Mouse (Mus musculus) limb, embryonic 15.5 days (tissue): Measurements from ENCODE around the gene Prickle2. TPM values are rescaled to one million over a fixed set of nuclear protein-coding genes. Genes with fewer than 3 reads are reported as not detected.

Experiments used
- ATAC-seq: fragments of 200-750 bp; cut with Nextera tagmentation; 2 replicates; pipeline ENCODE4 v1.8.0; 2017; ENCODE audit warnings: low read depth, moderate TSS enrichment; ENCODE audit not compliant: insufficient number of reproducible peaks, low FRiP score, low TSS enrichment
- H3K27ac ChIP-seq: fragments of 300-500 bp; sonication (generic); 2 replicates; pipeline ENCODE4 v1.5.1; 2015; ENCODE audit warnings: moderate library complexity, mild to moderate bottlenecking, inconsistent platforms
- H3K27me3 ChIP-seq: fragments of 300-500 bp; sonication (generic); 2 replicates; pipeline ENCODE4 v1.6.1; 2015; ENCODE audit warnings: inconsistent platforms
- H3K36me3 ChIP-seq: fragments of 300-500 bp; sonication (generic); 2 replicates; pipeline ENCODE4 v1.6.1; 2015; ENCODE audit warnings: inconsistent platforms
- H3K4me1 ChIP-seq: fragments of 300-500 bp; sonication (generic); 2 replicates; pipeline ENCODE4 v1.6.1; 2015; ENCODE audit warnings: inconsistent platforms
- H3K4me2 ChIP-seq: fragments of 300-500 bp; sonication (generic); 2 replicates; pipeline ENCODE4 v1.6.1; 2015; ENCODE audit warnings: mild to moderate bottlenecking, inconsistent platforms
- H3K4me3 ChIP-seq: fragments of 300-500 bp; sonication (generic); 2 replicates; pipeline ENCODE4 v1.5.1; 2015; ENCODE audit warnings: mild to moderate bottlenecking, inconsistent platforms
- H3K9ac ChIP-seq: fragments of 300-500 bp; sonication (generic); 2 replicates; pipeline ENCODE4 v1.6.1; 2015; ENCODE audit warnings: inconsistent platforms
- H3K9me3 ChIP-seq: fragments of 300-500 bp; sonication (generic); 2 replicates; pipeline ENCODE4 v1.6.1; 2016; ENCODE audit warnings: inconsistent platforms
- WGBS: fragments of 180-500 bp; shearing (Covaris S2); methylation state at CpG from one replicate; pipeline ENCODE4 v1.1.7; 2015; 5-methylcytosine and 5-hydroxymethylcytosine counted together
- polyA plus RNA-seq: library from polyadenylated mRNA; unstranded; fragments of >200 nt; fragmentation: Nextera tagmentation; extraction: Ambion mirVana; gene quantifications from 2 replicates; pipeline ENCODE4 v1.2.1, GENCODE M21; 2015

The Prickle2 gene
- polyA plus RNA-seq, 1 experiment from 2014 or later, result 5.8 TPM

DNA sequence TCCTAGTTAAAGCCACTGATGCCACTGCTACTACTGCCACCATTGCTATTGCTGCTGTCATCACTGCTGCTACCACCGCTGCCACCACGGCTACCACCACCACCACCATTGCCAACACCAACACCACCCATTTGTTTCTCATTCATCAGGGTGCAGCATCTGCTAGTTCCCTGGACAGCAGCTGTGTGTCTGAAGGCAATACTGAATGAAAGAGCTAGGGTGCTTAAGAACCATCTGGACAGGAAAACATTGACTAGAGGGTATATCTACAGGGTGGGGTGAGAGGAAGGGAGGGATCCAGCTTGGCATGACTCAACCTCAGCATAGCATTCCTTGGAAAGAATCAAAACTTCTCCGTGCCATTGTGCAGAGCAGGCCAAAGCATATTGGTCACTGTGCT is 133.8 kb downstream of the Prickle2 start:
- Histone ChIP-seq H3K4me2 (no peak overlapping the region), H3K27ac (no peak overlapping the region), H3K36me3 (no peaks in the 10 kb centered on the region), H3K9me3 (no peaks in the 10 kb centered on the region), H3K9ac (no peak overlapping the region), H3K4me1 (no peaks in the 10 kb centered on the region), H3K4me3 (no peak overlapping the region), H3K27me3 (no peaks in the 10 kb centered on the region)
- ATAC-seq, result no peak
- 70% methylated on average over 3 of the region's 3 CpGs for WGBS

DNA sequence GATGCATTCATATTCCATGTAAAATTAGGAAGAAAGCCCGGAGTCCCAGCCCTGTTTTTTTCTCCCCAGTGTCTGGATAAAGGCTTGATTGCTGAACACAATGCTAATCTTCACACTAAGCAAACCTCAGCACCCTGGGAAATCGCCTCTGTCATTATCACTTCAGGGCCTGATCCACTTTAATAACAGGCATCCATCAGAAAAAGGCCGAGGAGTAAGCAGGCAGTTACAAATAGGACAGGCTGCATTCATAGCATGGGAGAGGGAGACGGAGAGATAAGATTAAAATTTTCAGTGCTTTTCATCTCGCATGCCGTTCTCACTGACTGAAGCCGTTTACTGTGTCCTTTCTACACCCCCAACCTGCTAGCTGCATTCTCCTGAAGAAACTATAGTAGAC is 135.9 kb downstream of the Prickle2 start:
- no peak overlapping the region for H3K4me3 ChIP-seq
- WGBS, result 78% methylated on average over 7 of the region's 7 CpGs
- H3K9me3 ChIP-seq, result no peaks in the 10 kb centered on the region
- no peak overlapping the region for H3K27ac ChIP-seq
- H3K27me3 ChIP-seq, result no peaks in the 10 kb centered on the region
- no peak overlapping the region for H3K4me2 ChIP-seq
- ATAC-seq, result no peak
- H3K36me3 ChIP-seq, result no peaks in the 10 kb centered on the region
- no peak overlapping the region for H3K9ac ChIP-seq
- H3K4me1 ChIP-seq, result no peaks in the 10 kb centered on the region

DNA sequence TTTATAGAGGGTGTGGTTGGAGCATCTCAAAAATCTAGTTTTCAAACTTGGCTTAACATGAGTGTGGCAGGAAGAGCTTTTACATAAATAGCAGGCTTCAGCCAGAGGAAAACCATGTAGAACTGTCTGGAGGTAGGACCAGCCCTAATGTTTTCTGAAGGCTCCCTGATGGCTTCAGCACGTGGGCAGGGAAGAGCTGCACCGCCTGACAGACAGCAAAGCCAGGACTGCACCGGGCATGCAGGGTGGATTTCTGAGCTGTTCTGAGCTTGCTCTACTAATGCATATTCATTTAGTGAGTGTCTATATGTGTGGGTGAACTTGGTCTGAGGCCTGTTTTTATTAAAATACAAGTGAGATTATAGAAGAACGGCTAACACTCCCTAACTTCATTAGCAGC is 136.7 kb downstream of the Prickle2 start:
- ATAC-seq, result no peak
- Histone ChIP-seq H3K9me3 (no peaks in the 10 kb centered on the region), H3K27me3 (no peaks in the 10 kb centered on the region), H3K4me1 (no peaks in the 10 kb centered on the region), H3K36me3 (no peaks in the 10 kb centered on the region), H3K4me2 (no peak overlapping the region), H3K9ac (no peak overlapping the region), H3K27ac (no peak overlapping the region), H3K4me3 (no peak overlapping the region)
- WGBS, result 61% methylated on average over 4 of the region's 4 CpGs

DNA sequence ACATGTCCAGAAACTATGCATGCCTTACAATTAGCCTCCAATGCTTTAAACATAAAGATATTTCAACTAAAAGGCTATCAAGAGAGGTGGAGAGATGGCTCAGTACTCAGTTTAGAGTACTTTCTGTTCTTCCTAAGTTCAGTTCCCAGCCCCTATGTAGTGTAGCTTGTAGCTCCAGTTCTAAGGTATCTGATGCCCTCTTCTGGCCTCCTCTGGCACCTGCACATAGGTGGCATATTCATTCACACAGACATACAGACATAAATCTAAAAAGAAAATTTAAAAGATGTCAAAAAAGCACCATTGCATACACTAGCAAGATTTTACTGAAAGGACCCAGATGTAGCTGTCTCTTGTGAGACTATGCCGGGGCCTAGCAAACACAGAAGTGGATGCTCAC is 146.7 kb downstream of the Prickle2 start:
- no peak for ATAC-seq
- H3K36me3 ChIP-seq, result no peaks in the 10 kb centered on the region

DNA sequence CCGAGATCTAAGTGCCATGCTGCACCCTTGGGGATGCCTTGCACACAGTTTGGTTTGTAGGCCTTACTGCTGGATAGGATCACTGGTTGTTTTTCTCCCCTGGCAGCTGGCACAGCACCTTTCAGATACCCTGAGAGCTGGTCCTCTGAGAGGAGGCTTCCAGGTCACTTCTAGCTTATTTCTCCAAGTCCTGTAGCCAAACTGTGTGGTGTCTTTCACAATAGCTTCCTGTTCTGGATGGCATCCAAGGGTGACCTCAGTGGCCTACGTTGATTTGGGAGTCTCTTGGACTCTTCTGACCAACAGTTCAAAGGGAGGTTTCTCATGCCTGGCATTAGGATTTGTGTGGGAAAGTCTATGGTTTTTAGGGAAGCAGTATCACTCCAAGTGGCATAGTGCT is 150.3 kb downstream of the Prickle2 start:
- Histone ChIP-seq H3K27ac (no peak overlapping the region), H3K9me3 (no peaks in the 10 kb centered on the region), H3K27me3 (no peaks in the 10 kb centered on the region), H3K9ac (no peak overlapping the region), H3K4me1 (no peaks in the 10 kb centered on the region), H3K4me2 (no peak overlapping the region), H3K36me3 (no peaks in the 10 kb centered on the region), H3K4me3 (no peak overlapping the region)
- ATAC-seq, result no peak
- 63% methylated on average over 2 of the region's 2 CpGs for WGBS

More for the DNA sequence above, 146.7 kb downstream of the Prickle2 start:
- Histone ChIP-seq H3K27me3 (no peaks in the 10 kb centered on the region), H3K27ac (no peak overlapping the region), H3K9me3 (no peaks in the 10 kb centered on the region), H3K4me2 (no peak overlapping the region), H3K9ac (no peak overlapping the region), H3K4me3 (no peak overlapping the region), H3K4me1 (no peaks in the 10 kb centered on the region)
- 92% methylated on average over 1 of the region's 1 CpGs for WGBS

DNA sequence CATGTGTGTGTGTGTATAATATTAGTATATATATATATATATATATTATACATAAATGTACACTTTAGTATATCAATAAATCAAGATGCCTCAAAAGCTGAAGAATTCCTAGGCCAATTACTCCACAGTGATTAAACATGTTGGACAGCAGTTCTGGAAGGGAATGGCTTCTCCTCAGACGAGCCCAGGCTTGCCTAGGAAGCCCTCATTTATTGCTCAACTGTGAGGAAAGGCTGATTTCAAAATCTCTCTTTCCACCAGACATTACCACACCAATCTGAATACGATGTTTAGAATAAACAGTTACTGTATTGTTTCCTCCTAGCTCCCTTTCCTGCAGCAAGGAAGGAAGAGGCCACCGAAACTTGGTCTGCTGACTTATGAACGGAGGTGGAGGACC is 152.9 kb downstream of the Prickle2 start:
- Histone ChIP-seq H3K4me2 (no peak overlapping the region), H3K27ac (no peak overlapping the region), H3K27me3 (no peaks in the 10 kb centered on the region), H3K4me3 (no peak overlapping the region), H3K4me1 (no peaks in the 10 kb centered on the region), H3K36me3 (no peaks in the 10 kb centered on the region), H3K9ac (no peak overlapping the region), H3K9me3 (no peaks in the 10 kb centered on the region)
- WGBS, result 68% methylated on average over 4 of the region's 4 CpGs
- no peak for ATAC-seq

DNA sequence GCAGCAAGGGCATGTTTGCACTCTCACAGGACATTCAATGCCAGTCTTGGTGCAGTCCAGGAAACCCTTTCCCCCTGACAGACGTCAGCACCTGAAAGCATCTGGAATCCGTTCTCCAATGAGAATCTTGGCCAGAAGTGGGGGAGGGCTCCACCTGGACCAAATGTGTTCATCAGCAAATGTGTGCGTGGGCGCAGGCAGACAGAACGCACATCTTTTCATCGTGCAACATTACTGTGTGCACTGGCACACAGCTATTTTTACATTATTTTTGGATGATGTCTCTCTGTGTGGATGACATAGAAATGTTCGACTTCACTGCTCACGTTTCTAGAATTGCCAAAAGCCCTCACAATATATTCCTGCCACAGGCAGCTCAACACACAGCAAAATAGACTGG is 156.7 kb downstream of the Prickle2 start:
- H3K4me2 ChIP-seq, result no peak overlapping the region
- no peak for ATAC-seq
- no peak overlapping the region for H3K27ac ChIP-seq
- H3K27me3 ChIP-seq, result no peaks in the 10 kb centered on the region
- H3K9me3 ChIP-seq, result no peaks in the 10 kb centered on the region
- no peak overlapping the region for H3K4me3 ChIP-seq
- H3K36me3 ChIP-seq, result no peaks in the 10 kb centered on the region
- no peaks in the 10 kb centered on the region for H3K4me1 ChIP-seq
- H3K9ac ChIP-seq, result no peak overlapping the region
- 65% methylated on average over 8 of the region's 8 CpGs for WGBS

DNA sequence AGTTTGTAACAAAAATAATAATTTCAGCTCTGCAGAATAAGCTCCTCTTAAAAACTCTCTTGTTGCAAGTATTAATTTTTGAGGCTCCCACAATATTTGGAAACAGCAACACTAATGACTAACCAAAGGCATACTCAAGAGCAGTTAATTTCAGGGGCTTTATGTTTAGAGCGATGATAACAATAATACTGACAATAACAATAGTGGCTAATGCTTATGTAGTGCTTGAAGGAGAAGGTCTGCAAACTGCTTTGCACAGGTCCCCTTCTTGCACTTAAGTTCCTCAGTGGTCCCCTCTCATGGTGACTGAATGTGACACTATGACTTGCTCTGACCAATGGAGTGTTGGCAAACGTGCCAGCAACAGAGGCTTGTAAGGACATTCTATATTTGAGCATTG is 160.8 kb downstream of the Prickle2 start:
- H3K27ac ChIP-seq, result no peak overlapping the region
- H3K36me3 ChIP-seq, result no peaks in the 10 kb centered on the region
- H3K27me3 ChIP-seq, result no peaks in the 10 kb centered on the region
- no peaks in the 10 kb centered on the region for H3K4me1 ChIP-seq
- H3K4me2 ChIP-seq, result no peak overlapping the region
- ATAC-seq, result no peak
- H3K9me3 ChIP-seq, result no peaks in the 10 kb centered on the region
- 75% methylated on average over 2 of the region's 2 CpGs for WGBS
- no peak overlapping the region for H3K9ac ChIP-seq
- no peak overlapping the region for H3K4me3 ChIP-seq

DNA sequence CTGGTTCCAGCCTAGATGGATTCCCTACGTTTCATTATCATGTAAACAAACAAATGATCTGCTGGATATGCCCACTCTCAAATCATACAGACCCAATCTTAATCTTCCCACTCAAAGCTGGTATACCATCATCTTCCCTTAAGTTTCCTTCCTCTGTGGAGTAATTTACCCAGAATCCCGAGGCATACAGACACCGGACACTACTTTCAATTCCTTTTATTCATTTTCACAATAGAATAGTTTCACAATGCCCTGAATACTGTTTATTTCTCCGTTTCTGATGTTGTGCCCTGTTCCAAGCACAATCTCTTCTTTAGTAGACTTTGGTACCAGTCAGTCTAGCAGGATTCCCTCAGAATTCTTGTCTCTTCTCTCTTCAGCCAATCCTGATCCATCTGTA is 162.1 kb downstream of the Prickle2 start:
- Histone ChIP-seq H3K4me3 (no peak overlapping the region), H3K36me3 (no peaks in the 10 kb centered on the region), H3K27me3 (no peaks in the 10 kb centered on the region), H3K9me3 (no peaks in the 10 kb centered on the region), H3K4me2 (no peak overlapping the region), H3K27ac (no peak overlapping the region), H3K4me1 (no peaks in the 10 kb centered on the region), H3K9ac (no peak overlapping the region)
- ATAC-seq, result no peak
- WGBS, result 84% methylated on average over 4 of the region's 4 CpGs

DNA sequence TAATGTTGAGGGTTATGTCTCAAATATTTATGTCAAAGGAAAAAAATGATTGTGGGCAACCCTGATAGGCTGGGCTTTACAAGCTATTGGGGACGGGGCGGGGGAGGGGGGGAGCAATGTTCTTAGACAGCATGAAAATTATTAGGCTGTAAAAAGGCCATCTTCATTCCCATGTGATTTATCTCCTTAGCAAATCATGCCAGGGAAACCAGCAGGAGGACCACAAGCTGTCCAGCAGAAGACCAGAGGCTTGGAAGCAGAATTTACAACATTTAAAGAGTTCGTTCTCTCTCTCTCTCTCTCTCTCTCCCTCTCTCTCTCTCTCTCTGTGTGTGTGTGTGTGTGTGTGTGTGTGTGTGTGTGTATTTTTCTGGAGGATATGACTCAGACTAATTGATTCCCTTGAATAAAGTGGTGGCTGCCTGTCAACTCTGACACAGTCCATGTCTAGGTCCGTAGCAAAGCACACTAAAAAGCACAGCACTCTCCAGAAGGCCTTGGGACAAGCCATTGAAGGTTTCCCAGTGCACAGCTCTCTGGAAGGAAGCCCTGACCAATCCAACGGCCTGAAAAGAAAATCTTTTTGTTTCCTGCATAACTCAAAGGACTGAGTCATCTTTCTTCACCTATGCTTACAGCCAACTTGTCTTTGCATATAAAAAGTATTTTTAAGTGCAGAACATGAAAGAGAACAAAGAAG is 163.4 kb downstream of the Prickle2 start:
- no peak overlapping the region for H3K9ac ChIP-seq
- H3K4me3 ChIP-seq, result no peak overlapping the region
- no peak for ATAC-seq
- WGBS, result 54% methylated on average over 5 of the region's 5 CpGs
- H3K36me3 ChIP-seq, result no peaks in the 10 kb centered on the region
- no peaks in the 10 kb centered on the region for H3K27me3 ChIP-seq
- no peaks in the 10 kb centered on the region for H3K4me1 ChIP-seq
- H3K9me3 ChIP-seq, result no peaks in the 10 kb centered on the region
- H3K27ac ChIP-seq, result no peak overlapping the region
- no peak overlapping the region for H3K4me2 ChIP-seq

DNA sequence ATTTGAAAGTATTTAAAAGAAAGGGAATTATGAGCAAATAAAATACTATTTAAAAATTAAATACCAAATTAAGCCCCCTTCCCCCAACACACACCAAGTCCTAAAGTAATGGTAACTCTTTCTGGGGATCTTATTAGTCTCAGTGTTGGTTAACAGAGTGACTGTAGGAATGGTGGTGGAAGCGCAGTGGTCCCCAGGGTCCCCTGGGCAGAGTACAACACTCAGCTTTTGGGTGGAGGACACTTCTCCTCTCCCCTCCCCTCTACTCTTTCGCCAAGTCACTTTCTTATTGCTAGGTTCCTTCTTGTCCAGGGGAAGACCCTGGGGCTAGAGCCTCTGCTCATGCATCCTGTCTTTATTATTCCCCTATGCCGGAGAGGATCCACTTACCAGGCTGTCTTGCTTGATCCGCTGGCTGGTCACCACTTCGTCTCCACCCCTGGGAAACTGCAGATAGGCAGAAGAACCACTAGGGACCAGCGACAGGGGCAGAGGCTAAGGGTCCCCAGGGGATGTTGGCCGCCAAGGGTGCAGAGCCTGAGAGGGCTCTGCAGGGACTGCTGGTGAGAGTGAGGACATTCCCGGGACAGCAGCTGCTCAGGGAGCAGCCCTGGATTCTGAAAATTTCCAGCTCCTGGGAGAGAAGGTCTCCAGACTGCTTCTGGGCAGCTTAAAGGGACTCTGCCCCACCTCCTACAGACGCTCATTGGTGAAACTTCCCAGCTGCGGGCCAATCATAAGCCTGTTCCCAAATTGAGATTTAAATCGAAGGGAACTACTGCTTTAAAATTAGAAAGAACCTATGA is 171.5 kb downstream of the Prickle2 start:
- ATAC-seq, result peak; percentile 80

DNA sequence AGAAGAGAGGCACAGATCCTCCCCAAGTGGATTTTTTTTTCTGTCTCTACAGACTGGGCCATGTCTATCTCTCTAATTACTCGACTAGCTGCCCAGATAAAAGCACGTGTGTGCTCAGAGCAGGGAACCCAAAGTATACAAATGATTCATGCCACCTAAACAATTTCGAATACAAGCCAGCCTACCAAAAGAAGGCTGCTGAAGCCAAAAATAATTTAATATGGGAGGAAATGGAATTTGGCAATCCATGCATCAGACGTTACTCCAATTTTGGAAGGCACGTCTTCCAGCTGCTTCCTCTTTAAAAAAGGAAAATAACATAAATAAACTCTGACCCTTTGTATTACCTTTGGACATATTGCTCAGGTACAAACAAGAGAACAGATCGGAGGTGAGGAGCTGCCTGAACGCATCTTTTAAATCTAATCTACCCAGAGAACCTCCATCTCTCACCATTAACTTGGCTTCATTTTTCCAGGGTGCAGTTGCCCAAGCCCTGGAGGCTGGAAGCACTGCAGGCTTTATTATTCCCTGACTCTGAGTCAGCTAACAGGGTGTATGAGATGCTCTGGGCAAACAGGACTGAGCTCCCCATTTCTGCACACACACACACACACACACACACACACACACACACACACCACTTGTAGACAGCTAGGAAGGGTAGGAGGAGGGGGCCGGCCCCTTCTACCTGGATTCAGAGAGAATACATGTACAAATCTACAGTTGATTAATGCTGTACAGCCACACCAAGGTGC is 172.5 kb downstream of the Prickle2 start:
- no peak for ATAC-seq
- Histone ChIP-seq H3K9ac (no peak overlapping the region), H3K4me3 (no peak overlapping the region; the same call in 1 of the 2 replicates), H3K36me3 (no peaks in the 10 kb centered on the region), H3K27ac (no peak overlapping the region), H3K4me1 (peaks cover 21% of the 10 kb centered on the region), H3K27me3 (no peaks in the 10 kb centered on the region), H3K4me2 (peak overlapping the region; percentile 15; the same call in 1 of the 2 replicates), H3K9me3 (no peaks in the 10 kb centered on the region)
- WGBS, result 40% methylated on average over 8 of the region's 8 CpGs

More for the DNA sequence above, 171.5 kb downstream of the Prickle2 start:
- Histone ChIP-seq H3K4me1 (peaks cover 21% of the 10 kb centered on the region), H3K27ac (0 out of 2 replicates have a peak overlapping the region, but pooled peaks have one; percentile 8), H3K9ac (peak overlapping the region; percentile 47; the same call in 1 of the 2 replicates), H3K4me2 (peak overlapping the region; percentile 75), H3K4me3 (peak overlapping the region; percentile 42), H3K27me3 (no peaks in the 10 kb centered on the region), H3K9me3 (no peaks in the 10 kb centered on the region), H3K36me3 (no peaks in the 10 kb centered on the region)
- WGBS, result 7% methylated on average over 11 of the region's 11 CpGs
